Mouse (Mus musculus) erythroblast, embryonic 14.5 days (primary cell): Measurements from ENCODE around the gene Fars2. TPM values are rescaled to one million over a fixed set of nuclear protein-coding genes. Genes with fewer than 3 reads are reported as not detected.
A peak's percentile ranks its signal among the peaks of the same experiment; 100 is the strongest.

ENCODE experiments used
- H3K27me3 ChIP-seq: 2 replicates; pipeline ENCODE4 v1.6.1; 2012; ENCODE audit warnings: inconsistent platforms; ENCODE audit not compliant: control insufficient read depth
- H3K36me3 ChIP-seq: 2 replicates; pipeline ENCODE4 v1.6.1; 2012; ENCODE audit warnings: mild to moderate bottlenecking, inconsistent platforms; ENCODE audit not compliant: control insufficient read depth
- H3K4me1 ChIP-seq: 2 replicates; pipeline ENCODE4 v1.6.1; 2012; ENCODE audit warnings: inconsistent platforms; ENCODE audit not compliant: control insufficient read depth
- H3K4me3 ChIP-seq: replicated peaks from 2 replicates; pipeline ENCODE3; 2012; ENCODE audit warnings: moderate library complexity, mild to moderate bottlenecking, inconsistent platforms
- H3K9me3 ChIP-seq: 2 replicates; pipeline ENCODE4 v1.6.1; 2012; ENCODE audit warnings: low read length, inconsistent platforms, mixed read lengths; ENCODE audit not compliant: control insufficient read depth
- GATA1 ChIP-seq: IDR thresholded peaks from 2 replicates; pipeline ENCODE4 v1.6.1; 2012; ENCODE audit warnings: low read length, inconsistent platforms, mixed read lengths
- TAL1 ChIP-seq: IDR thresholded peaks from 3 replicates; pipeline ENCODE4 v1.6.1; 2012; ENCODE audit warnings: low read length, inconsistent platforms, mixed read lengths
- polyA plus RNA-seq: library from polyadenylated mRNA; stranded (reverse); fragments of >175 nt; gene quantifications from 2 replicates; pipeline ENCODE4 v1.2.3, GENCODE M21; 2012

The Fars2 gene
- polyA plus RNA-seq, 1 experiment, result 7.4 TPM

- peaks cover 81% of the 10 kb centered on the region for H3K27me3 ChIP-seq
- no peaks in the 10 kb centered on the region for H3K36me3 ChIP-seq
Measured at GRCm38 (mm10) chr13:36733989-36734690, 616.9 kb downstream of the Fars2 start.

GRCm38 (mm10) chr13:36734731-36735571 lies 617.7 kb downstream of the Fars2 start, which contains the start of gene Nrn1:
Gene Nrn1, minus strand, starts transcription at chr13:36735131.
- H3K9me3 ChIP-seq, result no peaks in the 10 kb centered on the region
- peak within 1 kb of the TSS; percentile 36 for H3K4me3 ChIP-seq
- peaks cover 73% of the 10 kb centered on the region for H3K27me3 ChIP-seq
- no peaks in the 10 kb centered on the region for H3K36me3 ChIP-seq
- H3K4me1 ChIP-seq, result no peaks in the 10 kb centered on the region
- TF ChIP-seq TAL1 (no peak), GATA1 (no peak)

More at GRCm38 (mm10) chr13:36733989-36734690, 616.9 kb downstream of the Fars2 start:
- Histone ChIP-seq H3K9me3 (no peaks in the 10 kb centered on the region), H3K4me3 (peak overlapping the region; percentile 36), H3K4me1 (no peaks in the 10 kb centered on the region)
- TF ChIP-seq GATA1 (no peak), TAL1 (no peak)

- H3K36me3 ChIP-seq, result no peaks in the 10 kb centered on the region
- no peaks in the 10 kb centered on the region for H3K4me1 ChIP-seq
- H3K27me3 ChIP-seq, result peaks cover 62% of the 10 kb centered on the region
- H3K9me3 ChIP-seq, result no peaks in the 10 kb centered on the region
- peak overlapping the region; percentile 4 for H3K4me3 ChIP-seq
- TF ChIP-seq TAL1, result no peak
- no peak for TF ChIP-seq GATA1
Measured at GRCm38 (mm10) chr13:36735901-36736618, 618.8 kb downstream of the Fars2 start.

- Histone ChIP-seq H3K27me3 (peaks cover 56% of the 10 kb centered on the region), H3K9me3 (no peaks in the 10 kb centered on the region), H3K36me3 (no peaks in the 10 kb centered on the region), H3K4me3 (no peak overlapping the region), H3K4me1 (no peaks in the 10 kb centered on the region)
- TF ChIP-seq TAL1 (no peak), GATA1 (no peak)
Measured at GRCm38 (mm10) chr13:36736619-36736996, 619.4 kb downstream of the Fars2 start.

GRCm38 (mm10) chr13:36750056-36750455 lies 632.8 kb downstream of the Fars2 start:
- no peak overlapping the region for H3K4me3 ChIP-seq
- H3K9me3 ChIP-seq, result no peaks in the 10 kb centered on the region
- TF ChIP-seq TAL1 (no peak), GATA1 (no peak)
- no peaks in the 10 kb centered on the region for H3K36me3 ChIP-seq
- H3K27me3 ChIP-seq, result no peaks in the 10 kb centered on the region
- no peaks in the 10 kb centered on the region for H3K4me1 ChIP-seq

- TF ChIP-seq GATA1 (no peak), TAL1 (no peak)
- Histone ChIP-seq H3K4me1 (no peaks in the 10 kb centered on the region), H3K27me3 (no peaks in the 10 kb centered on the region), H3K36me3 (no peaks in the 10 kb centered on the region), H3K4me3 (no peak overlapping the region), H3K9me3 (no peaks in the 10 kb centered on the region)
Measured at GRCm38 (mm10) chr13:36751861-36752260, 634.6 kb downstream of the Fars2 start.

- Histone ChIP-seq H3K27me3 (no peaks in the 10 kb centered on the region), H3K9me3 (no peaks in the 10 kb centered on the region; the same call in 1 of the 2 replicates), H3K4me1 (no peaks in the 10 kb centered on the region), H3K4me3 (no peak overlapping the region), H3K36me3 (no peaks in the 10 kb centered on the region)
- TF ChIP-seq GATA1 (no peak), TAL1 (no peak)
Measured at GRCm38 (mm10) chr13:36766801-36767200, 649.6 kb downstream of the Fars2 start.

Other genes with a start within 250 kb of the Fars2 start
- gene Rpp40, start 211.1 kb upstream of the Fars2 start, polyA plus RNA-seq, result 0.05 and 0.42 TPM in 2 replicates
- not detected in 2 replicates for gene Ppp1r3g, start 158.6 kb upstream of the Fars2 start, polyA plus RNA-seq
- 0.71 and 1.1 TPM in 2 replicates for gene Lyrm4, start 114 bp downstream of the Fars2 start, polyA plus RNA-seq